Mouse (Mus musculus): ENCODE data around the gene Avpi1.

The Avpi1 gene

DNA sequence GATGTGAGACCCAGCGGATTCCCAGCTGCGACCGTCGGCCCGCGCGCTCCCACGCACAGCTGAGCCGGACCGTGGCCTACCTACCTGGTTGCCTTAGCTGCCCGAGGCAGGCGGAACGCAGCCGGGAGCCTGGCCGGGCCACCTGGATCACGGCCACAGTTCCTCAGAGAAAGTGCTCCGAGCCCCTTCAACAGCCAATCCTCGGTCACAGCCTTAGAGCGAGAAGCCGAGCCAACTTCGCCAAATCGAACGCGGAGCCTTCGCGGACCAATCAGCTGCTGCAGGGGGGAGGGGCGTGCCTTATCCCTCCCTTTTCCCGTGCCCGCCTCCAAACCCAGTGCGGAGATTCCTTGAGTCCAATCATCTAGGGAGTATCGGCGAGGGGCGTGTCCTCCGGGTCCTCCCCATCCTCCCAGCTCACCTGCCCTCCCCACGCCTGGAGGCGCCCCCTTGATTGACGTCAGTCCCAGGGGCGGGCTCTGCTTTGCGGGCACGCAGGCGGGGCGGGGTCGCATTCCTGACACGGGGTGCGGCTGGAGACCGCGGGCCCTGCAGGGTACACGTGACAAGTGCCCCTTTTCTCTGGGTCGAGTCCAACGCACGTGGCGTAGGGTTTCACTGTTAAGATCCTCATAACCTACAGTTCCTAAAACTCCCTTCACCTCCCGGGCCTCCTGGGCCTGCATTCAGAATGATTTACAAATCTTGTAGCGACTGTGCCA is at the start of gene Avpi1:
Gene Avpi1 (minus strand): TSS at position 273 of the 722 bp plus-strand sequence.
- DNase-seq (ENCODE audit: low spot score): peak; percentile 97

DNA sequence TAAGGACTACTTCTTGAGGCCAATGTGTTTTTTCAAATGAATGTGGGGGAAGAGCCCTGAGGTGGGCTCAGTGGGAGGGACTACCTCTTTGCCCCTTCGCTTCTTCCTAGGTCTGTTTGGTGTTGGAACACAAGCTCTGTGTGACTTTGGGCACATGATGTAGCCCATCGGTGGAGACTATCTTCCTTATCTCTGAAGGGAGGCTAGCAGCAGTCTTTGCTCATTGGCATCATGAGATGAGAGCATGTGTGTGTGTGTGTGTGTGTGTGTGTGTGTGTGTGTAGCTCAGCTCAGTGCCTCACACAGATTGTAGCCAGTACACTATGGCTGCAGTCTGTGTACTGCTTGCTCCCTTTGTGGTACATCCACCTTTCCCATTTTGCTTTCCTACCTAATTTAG is 48.6 kb upstream of the Avpi1 start:
- no peak for DNase-seq (ENCODE audit: low spot score)

DNA sequence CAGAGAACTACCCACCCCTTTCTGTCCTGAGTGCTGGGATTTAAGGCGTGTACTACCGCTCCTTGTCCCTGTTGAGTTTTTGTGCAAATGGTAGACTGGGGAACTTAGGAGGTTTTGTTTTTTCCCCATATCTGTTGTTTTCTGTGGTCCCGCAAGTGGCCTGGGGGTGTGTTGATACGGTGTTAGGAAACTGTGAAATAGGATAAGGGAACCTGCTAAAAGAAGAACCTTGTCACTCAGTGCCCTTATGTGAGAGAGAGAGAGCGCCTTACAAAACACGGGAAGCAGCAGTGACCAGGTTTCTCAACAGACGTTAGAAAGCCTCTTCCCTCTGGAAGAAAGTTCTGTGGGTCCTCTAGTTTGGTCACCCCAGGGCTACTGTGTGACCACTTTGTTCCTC is 48.0 kb upstream of the Avpi1 start:
- DNase-seq (ENCODE audit: low spot score): no peak

DNA sequence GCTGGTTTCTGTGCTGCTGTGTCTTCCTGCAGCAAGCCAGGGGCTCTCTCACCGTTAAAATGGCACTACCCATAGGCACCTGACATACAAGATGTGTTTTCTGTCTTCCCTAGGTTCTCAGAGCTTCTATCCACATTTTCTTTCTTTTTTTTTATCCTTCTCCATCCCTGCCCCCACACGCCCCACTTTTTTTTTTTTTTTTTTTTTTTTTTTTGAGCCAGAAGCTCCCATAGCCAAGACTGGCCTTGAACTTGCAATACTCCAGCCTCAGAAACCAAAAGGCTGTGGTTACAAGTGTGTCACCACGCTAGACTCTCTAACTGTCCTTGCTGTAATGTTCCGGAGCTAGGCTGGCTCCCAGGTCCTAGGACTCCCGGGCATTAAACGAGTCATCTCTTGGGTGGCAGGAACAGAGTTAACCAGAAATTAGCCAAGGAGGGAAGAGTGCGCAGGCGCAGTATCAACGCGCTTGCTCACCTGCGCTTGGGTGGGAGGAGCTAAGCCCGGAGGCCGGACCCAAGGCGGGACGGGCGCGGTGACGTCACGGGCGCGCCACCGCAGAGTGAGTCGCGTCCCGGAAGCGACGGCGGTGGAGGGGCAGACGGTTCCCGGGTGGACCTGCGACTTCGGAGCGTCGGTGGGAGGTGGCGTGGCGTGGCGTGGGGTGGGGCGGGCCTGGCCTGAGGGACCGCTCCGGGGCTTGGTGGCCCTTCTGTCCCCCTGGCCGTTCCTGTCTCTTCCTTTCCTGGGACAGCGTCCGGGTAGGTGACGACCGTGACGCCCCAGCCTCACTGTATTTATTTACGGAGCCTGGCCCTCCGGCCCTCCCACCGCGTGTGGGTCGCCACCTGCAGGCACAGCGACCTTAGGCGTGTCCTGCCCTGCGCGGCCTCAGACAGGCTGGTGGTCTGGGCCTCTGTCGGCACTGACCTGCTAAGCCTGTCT is 41.4 kb upstream of the Avpi1 start:
- peak; percentile 89 for DNase-seq (ENCODE audit: low spot score)

DNA sequence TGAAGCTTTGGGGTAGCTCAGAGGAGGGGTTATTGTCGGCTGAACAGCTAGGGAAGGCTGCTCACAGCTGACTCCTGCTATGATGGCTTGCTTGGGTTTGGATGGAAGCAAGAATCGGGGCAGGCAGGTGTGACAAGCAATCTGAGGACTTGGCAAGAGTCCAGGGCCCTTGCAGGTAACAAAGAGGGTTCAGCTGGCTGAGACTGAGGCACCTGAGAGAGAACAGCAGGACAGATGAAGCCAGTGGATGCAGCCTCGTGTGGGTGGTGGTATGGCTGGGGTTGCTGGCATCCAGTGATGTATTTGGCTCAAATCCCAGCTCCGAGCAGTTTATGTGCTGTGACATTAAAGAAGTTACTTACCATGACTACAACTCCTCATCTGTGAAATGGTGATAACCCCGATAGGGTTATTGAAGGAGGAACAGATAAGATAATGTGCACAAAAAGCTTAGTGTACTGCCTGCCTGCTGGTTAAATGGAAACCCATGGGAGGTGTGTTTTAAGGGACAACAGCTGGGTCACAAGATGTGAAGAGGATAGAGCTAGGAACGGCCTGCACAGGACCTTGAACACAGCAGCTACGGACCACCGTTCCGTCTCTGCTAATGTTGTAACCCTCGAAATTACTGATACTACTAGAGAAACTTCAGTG is 40.6 kb upstream of the Avpi1 start:
- no peak for DNase-seq (ENCODE audit: low spot score)

DNA sequence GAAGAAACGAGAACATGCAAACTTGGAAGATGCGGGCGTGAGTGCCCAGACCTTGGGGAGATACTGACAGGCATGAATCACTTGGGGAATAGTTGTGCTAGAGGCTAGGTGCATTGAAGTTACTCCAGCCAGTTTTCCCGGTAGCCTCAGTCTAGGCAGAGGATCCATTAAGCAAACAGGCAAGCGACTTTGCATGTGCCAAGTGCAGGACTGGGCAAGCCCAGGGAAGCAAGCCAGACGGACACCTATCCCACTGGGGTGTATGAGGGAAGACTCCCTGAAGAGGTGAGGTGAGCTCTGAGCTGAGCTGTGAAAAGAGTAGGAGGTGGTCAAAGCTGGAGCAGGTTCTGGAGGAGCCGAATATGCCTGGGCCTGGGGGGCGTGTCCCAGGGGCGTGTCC is 38.6 kb upstream of the Avpi1 start:
- DNase-seq (ENCODE audit: low spot score): no peak

DNA sequence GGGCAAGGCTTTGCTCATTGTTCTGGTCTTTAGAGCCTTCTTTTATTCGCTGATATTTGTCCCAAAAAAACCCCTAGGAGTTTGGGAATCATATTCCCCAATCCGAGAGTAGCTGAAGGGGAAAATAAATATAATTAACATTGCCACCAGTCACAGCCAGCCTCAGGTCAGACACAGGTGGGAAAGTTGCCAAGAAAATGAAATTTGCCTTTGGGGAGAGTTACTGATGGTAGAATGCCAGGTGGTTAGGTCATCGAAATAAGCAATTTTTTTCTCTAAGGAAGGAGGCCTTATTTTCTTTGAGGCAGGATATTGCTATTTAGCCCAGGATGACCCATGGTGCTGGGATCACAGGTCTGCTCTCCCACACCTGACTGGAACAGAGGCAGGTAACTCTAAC is 37.9 kb upstream of the Avpi1 start:
- DNase-seq (ENCODE audit: low spot score): no peak

DNA sequence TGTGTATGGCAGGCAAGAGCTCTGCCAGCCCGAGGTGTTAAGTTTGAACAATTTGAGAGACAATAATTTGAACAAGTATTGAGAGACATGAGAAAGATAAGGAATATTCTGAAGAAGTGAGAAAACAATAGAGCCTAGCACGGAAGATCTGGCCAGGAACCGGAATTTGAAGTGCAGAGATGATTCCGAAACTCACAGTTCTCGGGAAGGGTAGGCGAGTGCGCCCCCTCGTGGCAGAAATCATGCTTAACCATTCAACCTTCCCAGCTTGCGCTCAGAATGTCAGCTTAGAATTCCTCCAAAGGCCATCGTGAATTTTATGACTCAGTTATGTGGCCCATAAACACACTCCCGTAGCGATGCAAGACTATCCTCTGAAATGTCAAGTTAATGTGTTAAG is 37.3 kb upstream of the Avpi1 start:
- peak; percentile 94 for DNase-seq (ENCODE audit: low spot score)

DNA sequence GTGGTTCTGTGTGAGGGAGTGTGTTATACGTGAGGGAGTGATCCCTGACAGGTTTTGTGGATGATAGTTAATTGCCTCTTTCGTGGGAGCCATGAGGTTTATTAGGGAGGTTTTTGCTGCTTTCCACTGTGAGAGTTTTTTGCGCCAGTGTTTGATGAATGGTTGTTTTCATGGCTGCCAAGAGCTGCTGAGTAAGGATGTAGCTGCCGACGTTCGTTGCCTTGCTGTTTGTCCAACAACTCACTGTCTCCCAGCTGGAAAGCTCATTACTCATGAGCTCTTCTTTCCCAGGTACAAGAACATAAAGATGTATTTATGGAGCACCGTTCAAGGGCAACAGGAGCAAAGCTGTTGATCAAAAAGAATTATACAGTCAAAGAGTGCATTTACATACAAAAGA is 35.3 kb upstream of the Avpi1 start:
- DNase-seq (ENCODE audit: low spot score): no peak

DNA sequence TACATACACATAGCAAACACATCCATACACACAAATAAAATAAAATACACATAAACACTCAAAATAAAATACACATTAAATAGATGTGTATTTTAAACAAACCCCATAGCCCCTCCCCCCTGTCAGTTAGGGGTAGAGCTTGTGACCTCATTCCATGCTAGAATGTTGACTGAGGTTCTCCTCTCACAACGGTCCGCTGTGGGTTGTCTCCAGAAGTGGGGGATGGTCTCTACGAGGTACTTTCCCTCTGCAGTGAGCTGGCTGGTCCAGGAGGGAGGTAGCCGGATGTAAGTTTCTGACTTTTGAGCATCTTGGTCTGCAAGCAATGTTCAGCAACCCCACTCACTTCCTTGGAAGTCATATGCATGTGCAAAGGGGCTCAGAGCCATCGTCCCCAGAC is 34.9 kb upstream of the Avpi1 start, which contains the start of gene Zfyve27:
Gene Zfyve27 (plus strand): TSS at position 188 of the 400 bp plus-strand sequence.
- no peak for DNase-seq (ENCODE audit: low spot score)

DNA sequence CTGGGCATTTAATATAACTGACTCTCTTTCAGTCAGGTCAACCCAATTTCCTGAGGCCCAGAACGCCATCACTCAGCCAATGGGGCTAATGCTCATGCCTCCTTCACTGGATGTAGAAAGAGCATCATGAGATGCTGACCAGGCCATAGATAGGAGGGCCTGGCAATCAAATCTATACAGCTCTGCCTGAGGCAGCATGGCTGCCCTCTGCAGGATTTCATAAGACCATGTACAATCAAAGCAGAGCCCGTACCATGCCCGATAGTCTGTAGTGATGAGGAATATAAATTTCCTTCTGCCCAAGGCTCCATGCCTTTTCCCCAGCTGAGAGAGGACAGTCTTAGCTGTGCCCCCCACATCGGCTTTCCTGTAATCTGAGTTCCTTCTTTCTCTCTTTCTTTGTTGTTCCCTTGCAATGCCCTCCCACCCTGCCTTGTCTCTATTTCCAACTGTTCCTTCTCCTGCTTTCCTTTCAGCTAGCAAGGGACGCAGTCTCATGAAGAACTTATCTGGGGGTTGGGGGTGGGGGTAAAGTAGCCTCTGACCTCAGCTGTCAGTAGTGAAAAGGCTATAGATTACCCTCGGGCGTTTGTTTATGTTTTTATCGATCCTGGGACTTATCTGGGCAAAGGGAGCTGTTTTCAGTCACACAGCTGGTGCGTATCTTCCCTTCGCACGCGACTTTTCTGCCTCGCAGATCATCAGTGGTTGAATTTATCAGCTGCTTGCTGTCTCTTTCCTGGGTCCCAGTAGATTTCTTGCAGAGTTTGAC is 29.6 kb upstream of the Avpi1 start:
- no peak for DNase-seq (ENCODE audit: low spot score)

DNA sequence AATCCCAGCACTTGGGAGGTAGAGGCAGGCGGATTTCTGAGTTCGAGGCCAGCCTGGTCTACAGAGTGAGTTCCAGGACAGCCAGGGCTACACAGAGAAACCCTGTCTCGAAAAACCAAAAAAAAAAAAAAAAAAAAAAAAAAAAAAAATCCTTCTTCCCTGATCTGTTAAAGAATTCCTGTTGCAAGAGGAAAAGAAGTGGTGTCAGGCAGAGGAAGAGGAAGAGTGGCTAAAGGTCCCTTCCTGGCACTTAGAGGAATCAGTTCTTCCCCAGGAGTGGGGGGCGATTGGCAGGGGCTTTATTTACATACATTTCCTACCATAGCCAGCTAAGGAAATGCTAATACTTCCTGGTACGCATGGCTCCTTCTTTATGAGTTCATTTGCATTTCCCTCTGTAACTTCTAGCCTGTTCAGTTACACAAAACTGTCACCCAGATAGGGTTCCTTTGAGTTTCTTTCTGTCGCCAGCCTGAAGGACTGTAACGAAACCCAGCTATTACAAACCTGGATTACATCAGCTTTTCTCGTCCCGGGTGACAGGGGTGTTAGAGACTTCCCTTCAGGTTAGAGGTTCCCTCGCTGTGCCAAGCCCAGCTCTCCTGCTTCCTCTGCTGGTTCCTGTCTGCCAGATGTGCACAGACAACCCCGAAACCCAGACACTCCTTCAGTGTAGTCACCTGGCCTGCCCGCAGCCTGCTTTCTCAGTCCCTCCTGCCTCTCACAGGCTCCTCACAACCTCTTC is 28.8 kb upstream of the Avpi1 start:
- DNase-seq (ENCODE audit: low spot score): no peak

DNA sequence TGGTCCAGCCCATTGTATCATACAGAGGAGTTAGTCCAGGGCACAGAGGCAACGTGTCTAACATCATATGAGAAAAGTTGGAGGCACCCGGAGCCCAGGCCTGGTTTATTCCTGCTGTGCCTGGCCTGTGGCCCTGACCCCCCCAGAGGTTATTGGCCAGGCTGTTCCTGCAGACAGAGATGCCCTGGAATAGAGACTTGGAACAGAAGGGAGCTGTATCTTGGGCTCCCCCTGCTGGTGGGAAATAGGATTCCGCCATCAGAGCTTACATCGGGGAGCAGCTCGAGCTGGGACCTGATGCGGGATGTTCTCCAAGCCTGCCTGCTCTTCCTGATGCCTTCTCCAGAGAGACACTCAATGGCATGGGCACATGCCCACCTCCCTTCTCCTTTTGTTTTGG is 23.1 kb upstream of the Avpi1 start:
- peak; percentile 84 for DNase-seq (ENCODE audit: low spot score)

DNA sequence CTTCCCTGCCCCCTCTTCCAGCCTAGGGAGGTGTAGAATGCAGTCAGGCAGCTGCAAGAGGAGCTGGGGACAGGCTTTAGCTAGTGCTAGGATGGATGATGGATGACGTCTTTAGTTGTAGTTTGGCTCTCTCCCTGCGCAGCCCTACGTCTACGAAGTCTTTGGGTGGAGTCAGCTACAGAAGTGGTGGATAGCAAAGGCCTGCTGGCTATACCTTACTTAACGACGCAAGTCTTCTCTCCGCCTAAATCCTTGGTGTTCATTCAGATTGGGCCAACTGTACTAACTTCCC is 19.7 kb upstream of the Avpi1 start:
- no peak for DNase-seq (ENCODE audit: low spot score)

DNA sequence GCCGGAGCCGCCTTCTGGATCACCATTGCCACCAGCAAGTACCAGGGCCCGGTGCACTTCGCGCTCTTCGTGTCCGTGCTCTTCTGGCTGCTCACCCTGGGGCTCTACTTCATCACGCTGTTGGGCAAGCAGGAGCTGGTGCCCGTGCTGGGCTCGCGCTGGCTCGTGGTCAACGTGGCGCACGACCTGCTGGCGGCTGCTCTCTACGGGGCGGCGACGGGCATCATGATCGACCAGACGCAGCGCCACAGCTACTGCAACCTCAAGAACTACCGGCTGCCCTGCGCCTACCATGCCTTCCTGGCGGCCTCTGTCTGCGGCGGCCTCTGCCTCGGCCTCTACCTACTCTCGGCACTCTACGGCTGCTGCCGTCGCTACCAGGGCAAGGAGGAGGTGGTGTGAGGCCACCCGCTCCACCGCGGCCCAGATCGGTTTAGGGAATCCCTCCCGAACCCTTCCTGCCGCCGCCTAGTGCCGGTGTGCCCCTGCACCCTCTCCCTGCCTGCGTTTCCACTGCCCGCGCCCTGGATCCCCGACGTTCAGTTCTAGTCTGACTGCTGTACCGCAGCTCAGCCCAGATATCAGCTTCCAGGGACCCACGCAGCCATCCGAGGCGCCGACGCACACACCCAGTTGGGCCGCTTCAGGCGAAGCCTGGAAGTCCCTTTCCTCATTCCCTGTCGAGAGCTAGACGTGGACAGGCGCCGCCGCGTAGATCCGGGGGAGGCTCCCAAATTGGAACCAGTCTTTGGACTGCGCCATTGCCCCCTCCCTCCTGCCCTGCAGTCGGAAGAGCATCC is 19.1 kb upstream of the Avpi1 start:
- peak; percentile 55 for DNase-seq (ENCODE audit: low spot score)

DNA sequence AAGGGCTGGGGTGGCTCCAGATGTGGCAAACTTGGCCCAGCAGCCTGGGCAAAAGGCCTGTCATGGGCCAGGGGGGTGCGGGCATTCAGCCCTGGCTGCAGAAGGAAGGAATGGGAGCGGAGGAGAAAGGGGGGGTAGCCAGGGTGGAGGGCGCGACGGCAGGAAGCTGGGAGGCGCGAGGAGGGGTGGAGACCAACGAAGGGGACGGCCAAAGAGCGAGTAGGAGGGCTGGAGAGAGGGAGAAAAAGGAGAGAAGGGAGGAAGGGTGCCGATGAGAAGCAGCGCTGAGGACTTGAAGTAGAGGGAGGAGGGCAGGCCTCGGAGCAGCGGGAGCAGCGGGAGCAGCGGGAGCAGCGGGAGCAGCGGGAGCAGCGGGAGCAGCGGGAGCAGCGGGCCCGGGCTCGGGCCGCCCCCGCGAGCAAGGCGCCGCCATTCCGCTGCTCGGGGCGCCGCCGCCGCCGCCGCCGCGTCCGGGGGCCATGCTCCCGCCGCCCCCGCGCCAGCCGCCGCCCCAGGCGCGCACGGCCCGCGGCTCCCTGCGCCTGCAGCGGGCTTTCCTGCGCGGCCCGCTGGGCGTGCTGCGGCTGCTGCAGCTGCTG is 18.4 kb upstream of the Avpi1 start, which contains the start of gene Marveld1:
Gene Marveld1 (plus strand): TSS at position 231 of the 599 bp plus-strand sequence.
- peak; percentile 68 for DNase-seq (ENCODE audit: low spot score)

DNA sequence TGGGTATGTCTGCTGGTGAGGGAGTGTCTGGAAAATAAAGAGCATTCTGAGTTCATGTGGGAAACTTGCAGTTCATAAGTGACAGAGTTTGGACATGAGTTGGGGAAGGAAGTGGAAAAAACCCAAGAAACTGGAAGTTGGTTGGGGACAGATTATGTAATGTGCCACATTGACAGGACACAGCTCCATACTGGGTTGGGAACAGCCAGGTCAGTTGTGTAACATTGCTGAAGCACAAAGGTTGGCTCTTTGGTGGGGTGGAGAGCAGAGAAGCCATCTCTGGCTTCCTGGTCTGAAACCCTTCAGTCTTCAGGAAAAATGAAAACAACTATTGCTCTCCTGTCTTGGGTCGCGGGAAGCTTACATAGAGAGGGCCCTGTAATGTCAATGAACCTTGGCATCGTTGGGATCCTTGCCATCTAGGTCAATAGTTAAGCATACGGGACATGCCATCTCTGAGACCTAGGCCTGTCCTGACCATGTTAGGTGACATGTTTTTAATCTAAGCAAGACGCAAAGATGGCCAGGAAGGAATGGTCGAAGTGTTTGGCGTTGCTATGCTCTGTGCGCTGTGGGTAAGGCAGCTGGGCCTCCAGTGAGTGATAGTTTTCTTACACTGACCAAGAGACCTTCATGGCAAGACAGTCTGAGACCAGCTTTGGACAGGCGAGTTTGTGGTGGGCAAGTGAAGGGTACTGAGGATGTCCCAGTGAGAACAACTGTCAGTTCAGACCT is 17.6 kb upstream of the Avpi1 start:
- no peak for DNase-seq (ENCODE audit: low spot score)

DNA sequence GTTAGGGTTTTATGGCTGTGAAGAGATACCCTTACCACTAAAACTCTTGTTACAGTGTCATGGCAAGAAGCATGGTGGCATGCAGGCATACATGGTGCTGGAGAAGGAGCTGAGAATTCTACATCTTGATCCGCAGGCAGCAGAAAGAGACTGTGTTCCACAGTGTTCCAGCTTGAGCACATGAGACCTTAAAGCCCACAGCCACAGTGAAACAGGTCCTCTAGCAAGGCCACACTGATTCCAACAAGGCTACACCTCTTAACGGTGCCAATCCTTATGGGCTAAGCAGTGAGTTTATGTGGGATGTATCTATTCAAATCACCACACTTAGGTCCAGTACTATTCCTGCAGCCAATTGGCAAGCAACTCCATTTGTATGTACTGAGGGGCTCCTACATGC is 16.9 kb upstream of the Avpi1 start:
- no peak for DNase-seq (ENCODE audit: low spot score)

DNA sequence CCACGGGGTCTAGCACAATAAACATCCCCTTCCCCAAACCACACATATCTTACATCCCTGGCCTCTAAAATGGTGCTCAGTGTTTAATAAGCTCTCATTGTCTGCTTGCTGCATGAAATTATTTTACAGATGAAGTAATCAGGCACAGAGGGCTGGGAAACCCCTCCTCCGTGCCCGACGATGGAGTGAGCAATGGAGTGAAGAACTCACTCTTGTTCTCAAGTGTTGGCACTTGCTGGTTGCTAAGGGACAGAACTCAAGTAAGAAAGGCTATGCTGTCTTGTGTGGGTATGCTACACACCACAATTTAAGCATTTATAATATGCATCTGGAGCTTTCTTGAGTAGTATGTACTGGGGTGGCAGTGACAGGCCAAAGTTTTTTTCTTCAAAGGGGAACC is 16.4 kb upstream of the Avpi1 start:
- no peak for DNase-seq (ENCODE audit: low spot score)

All from urinary bladder, postnatal 25 days (tissue).